Mouse (Mus musculus) stomach, postnatal 0 days (tissue): ENCODE data around the gene Pdcd6.

Source experiments
- CTCF ChIP-seq: IDR thresholded peaks from 2 replicates; pipeline ENCODE4 v1.5.1; 2016; ENCODE audit warnings: antibody characterized with exemption, low read depth, mild to moderate bottlenecking, moderate library complexity
- EP300 ChIP-seq: optimal IDR thresholded peaks from 2 replicates; pipeline ENCODE3; 2016; ENCODE audit warnings: antibody characterized with exemption

- no peak for TF ChIP-seq CTCF
- TF ChIP-seq EP300 = no peak
These were observed 46.5 kb upstream of the Pdcd6 start, which contains the start of gene Lrrc14b for GRCm38 (mm10) chr13:74363859-74364235.
